Mouse (Mus musculus) stomach, embryonic 16.5 days (tissue): ENCODE results near the gene Itln1. TPM values are rescaled to one million over a fixed set of nuclear protein-coding genes. Genes with fewer than 3 reads are reported as not detected.

Source experiments
- polyA plus RNA-seq: library from polyadenylated mRNA; unstranded; fragments of >200 nt; fragmentation: Nextera tagmentation; extraction: Ambion mirVana; gene quantifications from 2 replicates; pipeline ENCODE4 v1.2.1, GENCODE M21; 2015

The Itln1 gene
- polyA plus RNA-seq, 1 experiment from 2014 or later, result not detected

Other genes with a start within 250 kb of the Itln1 start
- 54.9 and 59.1 TPM in 2 replicates for gene Usp21, start 247.3 kb downstream of the Itln1 start, polyA plus RNA-seq
- gene Ufc1, start 240.3 kb downstream of the Itln1 start, polyA plus RNA-seq, result 100 and 113 TPM in 2 replicates
- gene Dedd, start 206.1 kb downstream of the Itln1 start, polyA plus RNA-seq, result 48.0 and 54.7 TPM in 2 replicates
- 49.6 and 51.3 TPM in 2 replicates for gene Nit1, start 189.6 kb downstream of the Itln1 start, polyA plus RNA-seq
- gene Pfdn2, start 189.6 kb downstream of the Itln1 start, polyA plus RNA-seq, result 81.2 and 109 TPM in 2 replicates
- gene Klhdc9, start 174.5 kb downstream of the Itln1 start, polyA plus RNA-seq, result 0.76 and 1.3 TPM in 2 replicates
- 42.8 and 62.7 TPM in 2 replicates for gene Nectin4, start 165.2 kb downstream of the Itln1 start, polyA plus RNA-seq
- gene Arhgap30, start 146.3 kb downstream of the Itln1 start, polyA plus RNA-seq, result 2.9 and 3.8 TPM in 2 replicates
- gene Usf1, start 124.0 kb downstream of the Itln1 start, polyA plus RNA-seq, result 63.4 and 64.7 TPM in 2 replicates
- 7.6 and 8.3 TPM in 2 replicates for gene Tstd1, start 116.4 kb downstream of the Itln1 start, polyA plus RNA-seq
- 137 and 162 TPM in 2 replicates for gene F11r, start 97.8 kb downstream of the Itln1 start, polyA plus RNA-seq
- 15.7 and 16.3 TPM in 2 replicates for gene Alyref2, start 31.8 kb downstream of the Itln1 start, polyA plus RNA-seq
- gene Cd244a, start 23.9 kb upstream of the Itln1 start, polyA plus RNA-seq, result 0.81 and 1.4 TPM in 2 replicates
- 0.62 and 0.84 TPM in 2 replicates for gene Ly9, start 72.1 kb upstream of the Itln1 start, polyA plus RNA-seq
- 0.14 and 0.24 TPM in 2 replicates for gene Slamf7, start 117.7 kb upstream of the Itln1 start, polyA plus RNA-seq
- gene Cd48, start 146.7 kb upstream of the Itln1 start, polyA plus RNA-seq, result 5.1 and 5.3 TPM in 2 replicates
- gene Slamf1, start 231.8 kb upstream of the Itln1 start, polyA plus RNA-seq, result 0.21 TPM in 1 of 2 replicates, not detected in the other